Mouse (Mus musculus) megakaryocyte, embryonic 14.5 days (primary cell): ENCODE results near the gene Samd7. TPM values are rescaled to one million over a fixed set of nuclear protein-coding genes. Genes with fewer than 3 reads are reported as not detected.

Source experiments
- H3K27me3 ChIP-seq: replicated peaks from 2 replicates; pipeline ENCODE3; 2012; ENCODE audit warnings: inconsistent platforms
- H3K36me3 ChIP-seq: replicated peaks from 2 replicates; pipeline ENCODE3; 2012; ENCODE audit warnings: low read length, inconsistent platforms, mixed read lengths
- H3K4me1 ChIP-seq: 2 replicates; pipeline ENCODE4 v1.6.1; 2012; ENCODE audit warnings: inconsistent platforms
- H3K4me3 ChIP-seq: replicated peaks from 2 replicates; pipeline ENCODE3; 2012; ENCODE audit warnings: moderate library complexity, mild to moderate bottlenecking, inconsistent platforms
- H3K9me3 ChIP-seq: 2 replicates; pipeline ENCODE4 v1.6.1; 2012; ENCODE audit warnings: inconsistent platforms
- FLI1 ChIP-seq: IDR thresholded peaks from 2 replicates; pipeline ENCODE4 v1.6.1; 2012; ENCODE audit warnings: low read length, inconsistent platforms, mixed read lengths
- GATA1 ChIP-seq: IDR thresholded peaks from 3 replicates; pipeline ENCODE4 v1.6.1; 2012; ENCODE audit warnings: mixed read lengths, low read length, inconsistent platforms, borderline replicate concordance
- polyA plus RNA-seq: library from polyadenylated mRNA; stranded (reverse); fragments of >175 nt; gene quantifications from 2 replicates; pipeline ENCODE4 v1.2.3, GENCODE M21; 2012; ENCODE audit warnings: low replicate concordance; ENCODE audit not compliant: insufficient read depth

Gene Samd7
- polyA plus RNA-seq, 1 experiment, result not detected

DNA sequence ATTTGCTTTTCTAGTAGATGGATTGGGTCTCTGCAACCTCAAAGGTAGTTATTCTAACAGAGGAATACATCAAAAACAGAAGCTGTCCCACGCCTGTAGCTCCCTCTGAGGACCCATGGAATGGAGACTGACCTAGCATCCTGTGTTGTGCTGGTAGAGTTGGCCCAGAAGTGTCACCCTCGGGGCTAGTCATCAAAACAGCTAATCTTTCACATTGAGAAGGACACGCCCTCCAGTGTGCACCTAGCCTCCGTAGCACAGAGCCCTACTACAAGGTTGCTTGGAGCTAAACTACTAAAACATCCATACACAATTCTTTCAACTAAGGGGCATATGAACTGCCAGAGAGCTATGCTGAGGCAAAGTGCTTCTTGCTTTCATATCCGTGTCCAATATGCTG, 31.9 kb downstream of the Samd7 start:
- Histone ChIP-seq H3K27me3 (peaks cover 16% of the 10 kb centered on the region), H3K4me3 (no peak overlapping the region), H3K9me3 (no peaks in the 10 kb centered on the region), H3K36me3 (no peaks in the 10 kb centered on the region), H3K4me1 (no peaks in the 10 kb centered on the region)
- no peak for TF ChIP-seq FLI1
- no peak for TF ChIP-seq GATA1

DNA sequence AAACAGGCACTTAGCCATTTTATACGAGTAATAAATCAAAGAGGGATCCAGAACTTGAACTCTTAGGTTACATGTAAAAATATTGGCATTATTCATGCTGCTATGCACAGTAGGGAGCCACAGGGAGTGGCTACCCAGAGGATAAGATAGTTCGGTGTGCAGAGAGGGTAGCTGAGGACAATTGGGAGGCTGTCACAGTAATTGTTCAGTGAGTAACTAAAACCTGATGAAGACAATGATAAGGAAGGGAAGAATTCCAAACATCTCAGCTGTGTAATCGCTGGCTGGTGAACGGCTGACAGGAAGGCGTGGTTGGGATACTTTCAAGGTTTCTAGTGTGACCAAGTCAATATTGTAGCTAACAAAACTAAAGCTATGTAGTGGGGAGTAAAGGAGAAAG, 42.4 kb downstream of the Samd7 start:
- H3K36me3 ChIP-seq, result no peaks in the 10 kb centered on the region
- H3K4me3 ChIP-seq, result no peak overlapping the region
- H3K9me3 ChIP-seq, result no peaks in the 10 kb centered on the region
- no peaks in the 10 kb centered on the region for H3K27me3 ChIP-seq
- peaks cover 4% of the 10 kb centered on the region; the same call in 1 of the 2 replicates for H3K4me1 ChIP-seq
- TF ChIP-seq GATA1, result no peak
- no peak for TF ChIP-seq FLI1

DNA sequence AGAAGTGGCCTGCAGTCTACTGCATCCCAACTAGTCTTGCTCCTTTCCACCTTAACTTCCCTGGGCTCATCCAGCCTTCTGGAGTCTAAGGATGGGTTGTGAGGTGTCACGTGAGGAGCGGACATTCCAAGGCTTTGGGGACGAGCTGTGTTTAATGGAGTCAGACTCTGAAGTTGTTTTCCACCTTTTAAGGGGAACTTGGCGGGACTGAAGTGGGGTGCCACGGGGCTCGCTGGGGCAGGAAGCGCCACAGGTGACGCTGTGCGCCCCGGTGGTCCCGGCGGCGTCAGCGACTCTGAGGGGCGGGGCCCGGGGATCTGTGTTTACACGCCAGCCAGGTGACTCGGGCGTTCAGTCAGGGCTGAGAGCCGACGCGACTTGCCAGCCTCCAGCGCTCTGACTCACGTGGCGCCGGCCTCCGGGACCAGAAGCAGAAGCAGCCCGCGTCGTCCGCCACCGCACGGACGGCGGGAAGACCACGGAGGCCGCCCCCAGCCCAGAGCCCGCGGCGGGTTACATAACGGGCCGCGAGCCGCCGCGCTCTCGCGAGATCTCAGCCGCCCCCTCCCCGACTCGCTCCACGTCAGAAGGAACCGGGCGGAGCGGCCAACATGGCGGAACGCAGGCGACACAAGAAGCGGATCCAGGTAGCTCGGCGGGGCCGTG, 46.8 kb downstream of the Samd7 start, which contains the start of gene Sec62:
TSS of gene Sec62 (plus strand) at position 139 of the 666 bp plus-strand sequence.
- H3K27me3 ChIP-seq, result no peaks in the 10 kb centered on the region
- peak within 1 kb of the TSS; percentile 99 for H3K4me3 ChIP-seq
- H3K4me1 ChIP-seq, result peaks cover 30% of the 10 kb centered on the region; the same call in 1 of the 2 replicates
- H3K9me3 ChIP-seq, result no peaks in the 10 kb centered on the region
- no peak for TF ChIP-seq FLI1
- no peak for TF ChIP-seq GATA1
- no peaks in the 10 kb centered on the region for H3K36me3 ChIP-seq

DNA sequence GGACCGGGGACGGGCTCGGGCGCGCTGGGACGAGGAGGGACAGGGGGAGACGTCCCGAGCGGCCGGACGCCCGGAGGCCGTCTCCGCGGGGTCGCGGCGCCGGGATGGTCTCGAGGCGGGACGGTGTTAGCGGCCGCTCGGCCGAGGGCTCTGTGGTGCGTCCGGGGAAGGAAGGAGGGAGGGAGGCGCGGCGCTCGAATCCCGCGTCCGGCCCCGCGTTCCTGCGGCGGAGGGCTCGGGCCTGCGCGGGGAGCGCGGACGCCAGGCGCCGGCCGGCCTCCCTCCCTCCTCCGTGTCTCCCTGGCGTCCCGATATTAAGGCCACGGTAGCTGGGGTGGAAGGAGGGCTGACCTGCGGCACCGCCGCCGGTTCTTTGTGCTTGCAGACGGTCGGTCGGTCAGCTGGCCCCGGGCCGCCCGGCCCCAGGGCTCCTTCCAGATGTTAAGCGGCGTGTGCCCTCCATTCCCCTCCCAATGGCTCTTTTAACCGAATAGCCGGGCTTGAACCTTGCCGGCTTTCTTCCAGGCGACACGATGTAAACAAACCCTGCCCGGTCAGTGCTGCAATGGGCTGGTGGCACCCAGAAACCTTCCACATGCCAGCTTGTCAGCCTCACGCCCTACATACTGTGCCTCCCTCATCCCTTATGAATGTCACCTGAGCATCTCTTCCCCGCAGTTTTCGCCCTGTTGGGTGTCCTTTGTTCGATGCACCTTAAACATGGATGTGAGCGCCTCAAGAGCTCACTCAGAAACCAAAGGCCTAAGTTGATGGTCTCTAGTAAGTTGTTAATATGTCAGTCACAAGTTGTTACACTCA, 47.5 kb downstream of the Samd7 start:
- H3K27me3 ChIP-seq, result no peaks in the 10 kb centered on the region
- H3K9me3 ChIP-seq, result no peaks in the 10 kb centered on the region
- H3K4me3 ChIP-seq, result peak overlapping the region; percentile 99
- no peaks in the 10 kb centered on the region for H3K36me3 ChIP-seq
- peaks cover 28% of the 10 kb centered on the region; the same call in 1 of the 2 replicates for H3K4me1 ChIP-seq
- TF ChIP-seq FLI1 (no peak), GATA1 (no peak)

DNA sequence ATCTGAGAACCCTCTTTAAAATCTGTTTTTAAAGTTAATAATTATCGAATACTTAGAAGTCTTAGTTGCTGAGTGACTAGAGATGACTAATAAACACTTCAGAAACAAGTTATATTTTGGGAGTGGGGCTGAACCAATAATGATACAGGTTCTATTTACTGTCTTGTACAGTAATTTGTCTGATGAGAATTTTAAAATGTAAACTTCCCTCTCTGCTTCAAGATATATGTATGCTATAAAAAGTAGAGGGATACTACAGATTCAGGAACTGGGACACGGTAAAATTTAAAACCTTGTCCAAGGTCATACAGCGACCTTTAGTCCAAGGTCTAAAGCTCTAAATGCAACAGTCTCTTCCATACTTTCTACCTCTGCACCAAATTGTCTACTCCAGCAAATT, 56.1 kb downstream of the Samd7 start:
- no peaks in the 10 kb centered on the region for H3K27me3 ChIP-seq
- peaks cover 15% of the 10 kb centered on the region; the same call in 1 of the 2 replicates for H3K4me1 ChIP-seq
- TF ChIP-seq FLI1 (no peak), GATA1 (no peak)
- H3K36me3 ChIP-seq, result peaks cover 77% of the 10 kb centered on the region
- no peaks in the 10 kb centered on the region for H3K9me3 ChIP-seq
- H3K4me3 ChIP-seq, result no peak overlapping the region

DNA sequence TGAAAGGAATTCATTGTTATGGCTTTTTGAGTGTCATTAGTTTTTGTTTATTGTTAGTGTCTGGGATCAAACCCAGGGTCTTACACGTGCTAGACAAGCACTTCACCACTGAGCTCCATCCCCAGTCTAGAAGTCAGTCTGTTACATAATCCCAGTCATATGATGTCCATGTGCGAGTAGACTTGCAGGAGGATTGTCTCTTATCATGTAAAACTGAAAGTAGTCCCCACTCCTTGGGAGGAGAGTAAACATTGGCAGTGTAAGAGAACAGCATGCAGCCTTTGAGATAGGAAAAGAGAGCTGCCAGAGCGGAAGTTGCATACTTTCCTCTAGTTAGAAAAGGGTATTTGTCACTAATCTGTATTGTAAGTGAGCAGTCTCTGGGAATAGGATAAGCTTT, 66.8 kb downstream of the Samd7 start:
- TF ChIP-seq FLI1 (no peak), GATA1 (no peak)
- Histone ChIP-seq H3K27me3 (no peaks in the 10 kb centered on the region), H3K36me3 (peaks cover 88% of the 10 kb centered on the region), H3K4me3 (no peak overlapping the region), H3K4me1 (no peaks in the 10 kb centered on the region), H3K9me3 (no peaks in the 10 kb centered on the region)

Other genes with a start within 250 kb of the Samd7 start
- gene Mecom, start 198.3 kb upstream of the Samd7 start, polyA plus RNA-seq, result not detected in 2 replicates
- not detected in 2 replicates for gene Actrt3, start 146.4 kb upstream of the Samd7 start, polyA plus RNA-seq
- gene Mynn, start 144.2 kb upstream of the Samd7 start, polyA plus RNA-seq, result 0.15 and 0.45 TPM in 2 replicates
- gene Lrriq4, start 101.8 kb upstream of the Samd7 start, polyA plus RNA-seq, result not detected in 2 replicates
- not detected in 2 replicates for gene Lrrc34, start 98.4 kb upstream of the Samd7 start, polyA plus RNA-seq
- gene Lrrc31, start 46.5 kb upstream of the Samd7 start, polyA plus RNA-seq, result not detected in 2 replicates
- 6.6 and 19.5 TPM in 2 replicates for gene Sec62, start 46.6 kb downstream of the Samd7 start, polyA plus RNA-seq
- gene Gpr160, start 109.7 kb downstream of the Samd7 start, polyA plus RNA-seq, result not detected in 2 replicates
- 0.60 and 0.92 TPM in 2 replicates for gene Phc3, start 223.1 kb downstream of the Samd7 start, polyA plus RNA-seq
- 1.0 TPM in 1 of 2 replicates, not detected in the other for gene Prkci, start 249.5 kb downstream of the Samd7 start, polyA plus RNA-seq